Mouse (Mus musculus) heart, embryonic 14.5 days (tissue): ENCODE data around the gene Rora. TPM values are rescaled to one million over a fixed set of nuclear protein-coding genes. Genes with fewer than 3 reads are reported as not detected.

Source experiments
- ATAC-seq: fragments of 200-750 bp; cut with Nextera tagmentation; 2 replicates; pipeline ENCODE4 v1.8.0; 2017; ENCODE audit warnings: low read depth, moderate TSS enrichment; ENCODE audit not compliant: insufficient number of reproducible peaks, insufficient read depth, low FRiP score
- H3K27ac ChIP-seq, 2 experiments: fragments of 200-500 bp in 1 of 2; fragments of 300-500 bp in 1 of 2; sonication (generic) in 1 of 2; replicated peaks in 1 of 2; 2 replicates each; pipeline ENCODE4 v1.5.1; 2012 to 2014; ENCODE audit warnings: low read depth in 2 of 2, low read length in 2 of 2, control low read depth in 1 of 2, mild to moderate bottlenecking in 1 of 2, mixed read lengths in 1 of 2; ENCODE audit not compliant: control insufficient read depth in 1 of 2, insufficient read depth in 1 of 2
- H3K27me3 ChIP-seq: fragments of 300-500 bp; sonication (generic); 2 replicates; pipeline ENCODE4 v1.6.1; 2014; ENCODE audit warnings: mild to moderate bottlenecking, low read length, control low read depth; ENCODE audit not compliant: control insufficient read depth, insufficient read depth
- H3K36me3 ChIP-seq: fragments of 300-500 bp; sonication (generic); 2 replicates; pipeline ENCODE4 v1.6.1; 2014; ENCODE audit warnings: mild to moderate bottlenecking, control low read depth, low read length, mixed read lengths; ENCODE audit not compliant: control insufficient read depth, insufficient read depth
- H3K4me1 ChIP-seq, 2 experiments: fragments of 200-500 bp in 1 of 2; fragments of 300-500 bp in 1 of 2; sonication (generic) in 1 of 2; 2 replicates each; pipeline ENCODE4 v1.6.1; 2012 to 2014; ENCODE audit warnings: low read length in 2 of 2, control low read depth in 1 of 2, mixed read lengths in 1 of 2; ENCODE audit not compliant: control insufficient read depth in 2 of 2, insufficient read depth in 2 of 2
- H3K4me2 ChIP-seq: fragments of 300-500 bp; sonication (generic); 2 replicates; pipeline ENCODE4 v1.6.1; 2014; ENCODE audit warnings: mild to moderate bottlenecking, low read length
- H3K4me3 ChIP-seq, 2 experiments: fragments of 200-500 bp in 1 of 2; fragments of 300-500 bp in 1 of 2; sonication (generic) in 1 of 2; 2 replicates each; pipeline ENCODE4 v1.5.1; 2012 to 2014; ENCODE audit warnings: low read length in 2 of 2, mild to moderate bottlenecking in 2 of 2, control low read depth in 1 of 2, low read depth in 1 of 2, moderate library complexity in 1 of 2; ENCODE audit not compliant: control insufficient read depth in 1 of 2, insufficient read depth in 1 of 2
- H3K9ac ChIP-seq: fragments of 300-500 bp; sonication (generic); 2 replicates; pipeline ENCODE4 v1.6.1; 2014; ENCODE audit warnings: mild to moderate bottlenecking, low read length
- H3K9me3 ChIP-seq: fragments of 300-500 bp; sonication (generic); 2 replicates; pipeline ENCODE4 v1.6.1; 2016; ENCODE audit warnings: low read length, control low read depth; ENCODE audit not compliant: control insufficient read depth
- WGBS: fragments of 180-500 bp; shearing (Covaris S2); extraction: QIAGEN DNeasy Blood & Tissue Kit; methylation state at CpG from one replicate; pipeline ENCODE4 v1.1.7; 2014; 5-methylcytosine and 5-hydroxymethylcytosine counted together
- polyA plus RNA-seq: library from polyadenylated mRNA; unstranded; fragments of >200 nt; fragmentation: Nextera tagmentation; extraction: Ambion mirVana; gene quantifications from 2 replicates; pipeline ENCODE4 v1.2.1, GENCODE M21; 2014

Gene Rora
- polyA plus RNA-seq, 1 experiment from 2014 or later = 6.9 TPM

DNA sequence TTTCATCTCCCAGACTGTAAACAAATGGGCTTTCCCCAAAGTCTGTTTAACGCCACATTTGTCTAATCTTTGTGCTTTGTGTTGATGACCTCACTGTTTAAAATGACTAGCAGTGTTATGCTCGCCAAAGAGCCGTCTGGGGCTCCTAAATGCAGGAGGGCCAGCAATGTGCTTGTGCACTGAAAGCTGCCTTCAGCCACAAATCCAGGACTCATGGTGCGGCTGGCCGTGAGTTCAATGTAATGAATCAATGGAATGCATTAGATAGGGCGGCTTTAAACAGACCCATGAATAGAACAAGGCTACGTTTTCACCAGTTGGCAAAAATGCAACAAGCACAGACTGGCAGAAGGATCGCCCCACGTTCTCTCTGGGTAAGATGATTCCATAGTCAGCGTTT lies 623.7 kb downstream of the Rora start:
- Histone ChIP-seq H3K27ac (no peak overlapping the region), H3K9me3 (0 out of 2 replicates have a peak, but pooled peaks cover 1% of the 10 kb centered on the region), H3K4me1 (peaks cover 5 to 11% of the 10 kb centered on the region in 2 experiments), H3K4me3 (no peak overlapping the region), H3K36me3 (no peaks in the 10 kb centered on the region), H3K27me3 (no peaks in the 10 kb centered on the region), H3K9ac (no peak overlapping the region), H3K4me2 (no peak overlapping the region)
- 45% methylated on average over 10 of the region's 10 CpGs for WGBS
- ATAC-seq = no peak

DNA sequence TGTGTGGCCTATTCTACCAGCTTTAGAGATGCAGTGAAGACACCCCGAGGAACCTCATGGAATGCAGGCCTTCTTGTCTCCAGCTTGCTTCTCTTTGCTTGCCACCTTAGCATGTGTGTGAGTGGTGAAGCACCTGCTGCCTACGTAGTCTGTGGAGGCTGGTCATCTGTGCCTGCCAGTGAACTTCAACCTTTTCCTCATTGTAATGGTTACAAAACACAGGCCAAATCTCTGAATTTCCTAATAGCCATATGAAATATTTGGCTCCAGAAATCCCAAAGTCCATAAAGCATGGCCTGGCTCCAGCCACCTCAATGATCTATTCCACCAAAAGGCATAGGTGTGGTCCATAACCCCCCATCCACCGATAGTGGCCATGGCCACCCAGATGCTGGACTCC lies 631.4 kb downstream of the Rora start:
- no peak for ATAC-seq

DNA sequence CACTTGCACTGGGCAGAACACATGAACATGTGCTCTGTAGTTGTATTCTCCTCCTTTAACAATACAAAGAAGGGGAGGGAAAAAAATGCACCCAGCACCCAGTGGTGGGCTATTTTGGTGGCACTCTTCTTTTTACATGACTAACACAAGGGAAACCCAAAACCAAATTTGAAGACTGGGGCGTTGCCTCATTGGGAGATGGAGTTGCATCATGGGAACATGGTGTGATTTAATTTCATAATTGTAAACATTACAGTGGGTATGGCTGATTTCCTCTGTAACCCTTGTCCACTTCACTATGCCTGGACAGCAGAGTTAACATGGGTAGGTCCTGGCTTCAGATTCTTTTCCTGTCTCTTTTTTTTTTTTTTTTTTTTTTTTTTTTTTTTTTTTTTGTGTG lies 634.5 kb downstream of the Rora start:
- H3K27ac ChIP-seq = no peak overlapping the region
- no peak overlapping the region for H3K4me2 ChIP-seq
- WGBS = 79% methylated on average over 1 of the region's 1 CpGs
- H3K4me1 ChIP-seq = peaks cover 3 to 12% of the 10 kb centered on the region in 2 experiments
- ATAC-seq = no peak
- no peak overlapping the region for H3K4me3 ChIP-seq
- H3K27me3 ChIP-seq = peaks cover 15% of the 10 kb centered on the region
- no peak overlapping the region for H3K9ac ChIP-seq
- no peaks in the 10 kb centered on the region for H3K36me3 ChIP-seq
- H3K9me3 ChIP-seq = no peaks in the 10 kb centered on the region

More for the DNA sequence above, 631.4 kb downstream of the Rora start:
- Histone ChIP-seq H3K9me3 (0 out of 2 replicates have a peak, but pooled peaks cover 4% of the 10 kb centered on the region), H3K9ac (no peak overlapping the region), H3K36me3 (no peaks in the 10 kb centered on the region), H3K4me3 (no peak overlapping the region), H3K4me2 (no peak overlapping the region), H3K4me1 (peaks cover 3 to 4% of the 10 kb centered on the region in 2 experiments; a peak in 3 of 4 replicates), H3K27ac (no peak overlapping the region), H3K27me3 (no peaks in the 10 kb centered on the region)
- WGBS = 84% methylated on average over 3 of the region's 3 CpGs

DNA sequence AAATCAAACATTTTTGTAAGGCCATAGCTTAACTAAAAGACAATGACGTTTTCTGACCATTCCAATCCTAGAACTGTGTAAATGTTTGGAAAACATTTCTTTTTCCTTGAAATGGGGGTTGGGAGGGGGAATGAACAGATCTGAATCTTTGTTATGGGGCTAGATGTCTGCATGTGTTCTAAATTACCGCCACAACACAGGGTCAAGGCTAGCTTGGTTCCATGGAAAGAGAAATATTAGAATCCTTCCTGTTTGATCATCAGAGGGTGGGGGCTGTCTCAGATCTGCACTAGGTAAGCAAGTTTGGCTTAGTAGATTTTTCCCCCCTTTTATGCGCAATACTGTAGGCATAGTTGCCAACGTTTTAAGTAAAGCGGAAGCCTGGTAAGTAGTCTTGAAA lies 635.0 kb downstream of the Rora start:
- H3K36me3 ChIP-seq = no peaks in the 10 kb centered on the region
- no peak overlapping the region for H3K27ac ChIP-seq
- H3K4me1 ChIP-seq = peaks cover 3 to 12% of the 10 kb centered on the region in 2 experiments
- H3K27me3 ChIP-seq = peaks cover 18% of the 10 kb centered on the region
- no peak overlapping the region for H3K4me3 ChIP-seq
- no peak for ATAC-seq
- peak overlapping the region; percentile 91; the same call in 1 of the 2 replicates for H3K4me2 ChIP-seq
- no peaks in the 10 kb centered on the region for H3K9me3 ChIP-seq
- 50% methylated on average over 5 of the region's 5 CpGs for WGBS
- no peak overlapping the region for H3K9ac ChIP-seq

DNA sequence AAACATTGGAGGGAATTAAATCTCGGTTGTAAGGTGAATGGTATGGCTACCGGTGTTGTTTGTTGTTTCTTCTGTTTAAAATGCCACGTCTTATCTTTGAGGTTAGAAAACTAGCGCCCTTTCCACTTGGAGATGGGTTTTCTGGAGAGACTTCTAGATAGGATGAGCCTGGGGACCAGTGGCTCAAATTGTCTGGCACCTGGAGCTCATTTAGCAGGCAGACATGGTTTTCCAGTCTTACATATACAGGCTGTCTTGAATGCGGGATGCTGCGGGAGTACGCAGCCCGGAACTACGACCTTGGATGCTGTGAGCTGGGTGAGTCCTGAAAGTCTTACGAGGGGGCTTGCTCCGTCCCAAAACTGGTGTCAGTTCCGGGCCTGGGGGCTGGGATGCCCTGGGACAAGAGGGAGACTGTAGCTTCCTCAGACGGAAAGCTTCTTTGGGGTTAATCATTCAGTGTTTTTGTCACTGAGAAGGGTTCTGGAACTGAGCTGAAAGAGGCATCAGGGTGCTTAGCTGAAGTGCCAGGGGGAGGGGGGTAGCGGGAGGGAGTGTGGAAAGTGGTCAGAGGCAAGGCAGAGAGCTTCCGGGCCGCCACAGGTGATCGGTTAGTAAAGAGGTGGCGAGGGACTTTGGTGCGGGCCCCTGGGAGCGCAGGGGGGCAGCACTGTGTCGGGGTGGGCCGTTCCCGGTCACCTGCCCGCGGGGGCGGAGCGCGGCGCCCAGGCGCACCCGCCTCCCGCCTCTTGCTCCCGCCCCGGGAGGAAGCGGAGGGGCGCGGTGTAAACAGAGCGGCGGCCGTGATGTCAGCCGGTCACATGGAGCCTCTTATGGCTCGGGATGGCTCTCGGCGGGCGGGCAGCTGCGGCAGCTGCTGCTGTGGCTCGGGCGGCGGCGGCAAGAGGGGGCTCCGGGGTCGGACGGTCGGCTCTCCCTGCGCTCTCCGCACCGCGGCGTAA lies 635.8 kb downstream of the Rora start:
- peak; percentile 94 for ATAC-seq
- peak overlapping the region; percentile 81 for H3K9ac ChIP-seq
- H3K4me3 ChIP-seq = peak overlapping the region; percentile 80 to 84
- 2% methylated on average over 50 of the region's 59 CpGs for WGBS
- peak overlapping the region in 1 of 2 experiments; percentile 73; a peak in 2 of 4 replicates for H3K27ac ChIP-seq
- no peaks in the 10 kb centered on the region for H3K9me3 ChIP-seq
- peak overlapping the region; percentile 91 for H3K4me2 ChIP-seq
- H3K4me1 ChIP-seq = peaks cover 3 to 12% of the 10 kb centered on the region in 2 experiments
- H3K36me3 ChIP-seq = no peaks in the 10 kb centered on the region
- peaks cover 18% of the 10 kb centered on the region for H3K27me3 ChIP-seq

DNA sequence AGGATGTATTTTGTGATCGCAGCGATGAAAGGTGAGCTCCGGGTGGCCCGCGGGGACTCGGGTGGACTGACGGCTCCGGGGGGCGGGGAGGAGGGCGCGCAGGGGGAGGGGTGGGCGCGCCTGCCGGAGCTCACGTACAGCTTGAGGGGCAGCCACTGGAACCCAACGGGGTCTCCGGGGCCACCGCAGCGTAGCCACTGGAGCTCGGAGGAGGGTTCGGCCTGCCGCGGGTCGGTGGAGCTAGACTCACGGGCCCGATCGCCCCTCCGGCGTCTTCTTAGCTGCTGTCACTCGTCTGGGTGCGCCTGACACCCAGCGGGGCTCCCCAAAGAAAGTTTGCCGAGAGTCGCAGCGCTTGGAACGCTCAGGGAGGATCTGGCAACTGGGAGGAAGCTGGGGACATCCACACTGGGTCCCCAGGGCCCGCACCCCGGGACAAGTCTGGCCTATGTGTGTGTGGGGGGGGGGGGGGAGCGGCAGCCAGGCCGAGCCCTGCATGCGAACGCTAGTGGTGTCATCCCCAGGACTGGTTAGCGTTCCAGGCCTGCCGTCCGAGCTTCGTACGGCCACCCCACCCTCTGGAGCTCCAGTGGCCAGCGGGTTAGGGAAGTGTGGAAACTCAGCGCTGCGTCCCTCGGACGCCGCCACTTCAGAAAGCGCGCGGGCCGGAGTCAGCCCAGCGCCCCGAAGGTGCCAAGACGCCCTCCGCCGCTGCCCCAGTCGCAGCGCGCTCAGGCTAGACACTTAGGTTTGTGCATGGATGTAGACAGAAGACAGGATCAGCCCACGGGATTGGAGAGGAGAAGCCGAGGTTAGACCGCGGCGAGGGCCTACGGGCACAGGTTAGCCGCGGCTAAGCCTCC lies 636.7 kb downstream of the Rora start:
- WGBS = under 1% methylated on average over 69 of the region's 73 CpGs
- Histone ChIP-seq H3K27ac (peak overlapping the region in 1 of 2 experiments; percentile 73; a peak in 2 of 4 replicates), H3K4me3 (peak overlapping the region; percentile 80 to 84), H3K36me3 (no peaks in the 10 kb centered on the region), H3K9me3 (no peaks in the 10 kb centered on the region), H3K4me2 (peak overlapping the region; percentile 91), H3K4me1 (peaks cover 3 to 12% of the 10 kb centered on the region in 2 experiments), H3K27me3 (peaks cover 18% of the 10 kb centered on the region), H3K9ac (peak overlapping the region; percentile 81)
- peak; percentile 62 for ATAC-seq

- no peaks in the 10 kb centered on the region for H3K36me3 ChIP-seq
- no peak overlapping the region for H3K27ac ChIP-seq
- 2% methylated on average over 29 of the region's 29 CpGs for WGBS
- H3K4me3 ChIP-seq = peak overlapping the region; percentile 80 to 84
- H3K9ac ChIP-seq = peak overlapping the region; percentile 81
- no peaks in the 10 kb centered on the region for H3K9me3 ChIP-seq
- H3K27me3 ChIP-seq = peaks cover 18% of the 10 kb centered on the region
- H3K4me2 ChIP-seq = peak overlapping the region; percentile 91
- ATAC-seq = no peak
- H3K4me1 ChIP-seq = peaks cover 3 to 12% of the 10 kb centered on the region in 2 experiments
Observed at GRCm38 (mm10) chr9:69290881-69291450, 637.4 kb downstream of the Rora start.
